Mouse (Mus musculus): ENCODE results near the gene Mier1. TPM values are rescaled to one million over a fixed set of nuclear protein-coding genes. Genes with fewer than 3 reads are reported as not detected.

Mier1 gene
- polyA plus RNA-seq, 1 experiment from 2014 or later, result 28.8 TPM

GRCm38 (mm10) chr4:103113402-103113801, 788 bp upstream of the Mier1 start:
- WGBS, result 11% methylated on average over 11 of the region's 11 CpGs
- H3K9me3 ChIP-seq (ENCODE audit: control insufficient read depth, low read length), result no peaks in the 10 kb centered on the region
- H3K9ac ChIP-seq (ENCODE audit: low read depth, low read length), result peak overlapping the region; percentile 92

GRCm38 (mm10) chr4:103118888-103119228, 4.7 kb downstream of the Mier1 start:
- Histone ChIP-seq H3K36me3 (ENCODE audit: control insufficient read depth, insufficient read depth, low read length) (peaks cover 5% of the 10 kb centered on the region; the same call in 1 of the 2 replicates), H3K4me2 (ENCODE audit: low read length) (peak overlapping the region; percentile 74), H3K27me3 (replicated peaks; ENCODE audit: control insufficient read depth, insufficient read depth, low read length) (no peaks in the 10 kb centered on the region), H3K4me1 (ENCODE audit: control insufficient read depth, insufficient read depth, low read depth, low read length) (peaks cover 18% of the 10 kb centered on the region), H3K9ac (ENCODE audit: low read depth, low read length) (peak overlapping the region; percentile 87), H3K9me3 (ENCODE audit: control insufficient read depth, low read length) (no peaks in the 10 kb centered on the region), H3K4me3 (ENCODE audit: low read length) (peak overlapping the region; percentile 89), H3K27ac (ENCODE audit: low read depth, low read length) (peak overlapping the region; percentile 87)
- WGBS, result under 1% methylated on average over 15 of the region's 15 CpGs
- no peak for ATAC-seq

More at GRCm38 (mm10) chr4:103113402-103113801, 788 bp upstream of the Mier1 start:
- Histone ChIP-seq H3K36me3 (ENCODE audit: control insufficient read depth, insufficient read depth, low read length) (peaks cover 5% of the 10 kb centered on the region; the same call in 1 of the 2 replicates), H3K4me2 (ENCODE audit: low read length) (peak overlapping the region; percentile 86), H3K4me3 (ENCODE audit: low read length) (peak overlapping the region; percentile 79), H3K27me3 (replicated peaks; ENCODE audit: control insufficient read depth, insufficient read depth, low read length) (no peaks in the 10 kb centered on the region), H3K4me1 (ENCODE audit: control insufficient read depth, insufficient read depth, low read depth, low read length) (peaks cover 21% of the 10 kb centered on the region), H3K27ac (ENCODE audit: low read depth, low read length) (peak overlapping the region; percentile 99)
- ATAC-seq, result no peak

- Histone ChIP-seq H3K4me1 (ENCODE audit: control insufficient read depth, insufficient read depth, low read depth, low read length) (peaks cover 18% of the 10 kb centered on the region), H3K27ac (ENCODE audit: low read depth, low read length) (peak overlapping the region; percentile 87), H3K4me3 (ENCODE audit: low read length) (peak overlapping the region; percentile 89), H3K9me3 (ENCODE audit: control insufficient read depth, low read length) (no peaks in the 10 kb centered on the region), H3K9ac (ENCODE audit: low read depth, low read length) (peak overlapping the region; percentile 87), H3K36me3 (ENCODE audit: control insufficient read depth, insufficient read depth, low read length) (peaks cover 5% of the 10 kb centered on the region; the same call in 1 of the 2 replicates), H3K27me3 (replicated peaks; ENCODE audit: control insufficient read depth, insufficient read depth, low read length) (no peaks in the 10 kb centered on the region), H3K4me2 (ENCODE audit: low read length) (peak overlapping the region; percentile 74)
- under 1% methylated on average over 71 of the region's 111 CpGs for WGBS
- ATAC-seq, result peak; percentile 55
Observed at GRCm38 (mm10) chr4:103119229-103120027, 5.2 kb downstream of the Mier1 start.

DNA sequence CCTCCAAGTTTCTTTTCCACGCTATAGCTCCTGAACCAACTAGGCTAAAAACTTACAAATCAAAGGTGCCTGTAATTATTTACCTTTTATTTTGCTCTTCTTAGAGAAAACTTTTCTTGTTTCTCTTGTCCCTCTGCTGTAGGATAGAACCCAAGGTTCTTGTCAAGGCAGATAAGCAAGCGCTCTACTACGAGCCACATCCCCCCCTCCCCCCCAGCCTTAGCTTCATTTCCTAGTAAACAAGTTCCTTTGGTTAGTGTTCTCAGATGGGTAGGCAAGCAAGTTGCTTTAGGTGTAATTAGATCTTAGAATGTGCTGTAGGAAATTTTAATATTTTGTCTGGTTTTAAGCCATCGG, 5.8 kb downstream of the Mier1 start:
- H3K9ac ChIP-seq (ENCODE audit: low read depth, low read length), result peak overlapping the region; percentile 87
- H3K27me3 ChIP-seq (replicated peaks; ENCODE audit: control insufficient read depth, insufficient read depth, low read length), result no peaks in the 10 kb centered on the region
- no peaks in the 10 kb centered on the region for H3K9me3 ChIP-seq (ENCODE audit: control insufficient read depth, low read length)
- WGBS, result 18% methylated on average over 4 of the region's 4 CpGs
- peaks cover 17% of the 10 kb centered on the region for H3K4me1 ChIP-seq (ENCODE audit: control insufficient read depth, insufficient read depth, low read depth, low read length)
- H3K27ac ChIP-seq (ENCODE audit: low read depth, low read length), result peak overlapping the region; percentile 87
- no peak for ATAC-seq
- H3K36me3 ChIP-seq (ENCODE audit: control insufficient read depth, insufficient read depth, low read length), result peaks cover 5% of the 10 kb centered on the region; the same call in 1 of the 2 replicates
- H3K4me3 ChIP-seq (ENCODE audit: low read length), result peak overlapping the region; percentile 89
- peak overlapping the region; percentile 74 for H3K4me2 ChIP-seq (ENCODE audit: low read length)

DNA sequence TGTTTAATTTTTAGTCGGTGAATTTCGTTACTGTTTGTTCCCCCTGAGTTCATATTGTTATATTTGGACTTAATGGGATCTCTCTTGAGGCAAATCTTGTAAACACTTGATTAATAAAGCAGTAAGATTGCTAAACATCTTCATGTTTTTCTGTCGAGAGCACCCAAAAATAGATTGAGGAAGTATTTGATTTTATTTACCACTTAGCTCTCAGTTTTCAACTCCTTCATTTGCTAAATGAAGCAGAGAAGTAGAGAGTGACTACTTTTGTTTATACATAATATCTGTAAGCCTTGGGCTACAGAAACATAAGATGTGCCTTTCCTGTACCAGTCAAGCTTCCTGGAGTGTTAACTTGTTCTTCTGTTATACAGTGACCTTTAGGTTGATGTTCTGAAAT, 6.2 kb downstream of the Mier1 start:
- no peak overlapping the region for H3K27ac ChIP-seq (ENCODE audit: low read depth, low read length)
- no peak overlapping the region for H3K9ac ChIP-seq (ENCODE audit: low read depth, low read length)
- no peaks in the 10 kb centered on the region for H3K9me3 ChIP-seq (ENCODE audit: control insufficient read depth, low read length)
- 45% methylated on average over 3 of the region's 3 CpGs for WGBS
- peak overlapping the region; percentile 89 for H3K4me3 ChIP-seq (ENCODE audit: low read length)
- peaks cover 5% of the 10 kb centered on the region; the same call in 1 of the 2 replicates for H3K36me3 ChIP-seq (ENCODE audit: control insufficient read depth, insufficient read depth, low read length)
- ATAC-seq, result no peak
- no peaks in the 10 kb centered on the region for H3K27me3 ChIP-seq (replicated peaks; ENCODE audit: control insufficient read depth, insufficient read depth, low read length)
- H3K4me2 ChIP-seq (ENCODE audit: low read length), result peak overlapping the region; percentile 74
- H3K4me1 ChIP-seq (ENCODE audit: control insufficient read depth, insufficient read depth, low read depth, low read length), result peaks cover 14% of the 10 kb centered on the region

DNA sequence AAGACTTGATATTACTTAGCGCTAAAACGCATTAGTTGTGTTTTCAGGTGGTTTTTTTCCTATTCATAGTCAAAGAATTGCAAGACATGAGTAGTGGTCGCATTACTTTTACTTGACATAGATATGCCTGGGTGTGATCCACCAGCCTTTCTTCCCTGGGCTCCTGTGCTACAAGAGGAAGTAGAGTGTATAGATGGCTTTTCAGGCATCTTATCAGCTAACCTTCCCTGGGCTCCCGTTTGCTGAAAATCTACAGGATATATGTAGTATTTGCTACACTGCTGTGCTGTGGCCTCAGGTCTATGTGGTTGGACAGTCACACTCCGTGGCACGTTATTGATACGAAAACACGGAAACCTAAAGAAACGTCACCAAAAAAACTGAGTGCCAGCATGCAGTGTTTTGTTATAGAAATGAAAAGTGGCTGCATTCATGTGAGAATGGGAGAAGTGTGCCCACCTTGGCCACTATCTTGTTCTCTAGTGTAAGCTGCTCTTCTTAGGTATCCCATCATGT, 6.7 kb downstream of the Mier1 start:
- no peak overlapping the region for H3K9ac ChIP-seq (ENCODE audit: low read depth, low read length)
- H3K9me3 ChIP-seq (ENCODE audit: control insufficient read depth, low read length), result no peaks in the 10 kb centered on the region
- H3K27ac ChIP-seq (ENCODE audit: low read depth, low read length), result no peak overlapping the region
- no peak for ATAC-seq
- WGBS, result 83% methylated on average over 9 of the region's 9 CpGs
- peaks cover 5% of the 10 kb centered on the region; the same call in 1 of the 2 replicates for H3K36me3 ChIP-seq (ENCODE audit: control insufficient read depth, insufficient read depth, low read length)
- no peak overlapping the region for H3K4me3 ChIP-seq (ENCODE audit: low read length)
- peaks cover 10% of the 10 kb centered on the region for H3K4me1 ChIP-seq (ENCODE audit: control insufficient read depth, insufficient read depth, low read depth, low read length)
- peak overlapping the region; percentile 74; the same call in 1 of the 2 replicates for H3K4me2 ChIP-seq (ENCODE audit: low read length)
- no peaks in the 10 kb centered on the region for H3K27me3 ChIP-seq (replicated peaks; ENCODE audit: control insufficient read depth, insufficient read depth, low read length)

GRCm38 (mm10) chr4:103123086-103123485, 8.9 kb downstream of the Mier1 start:
- ATAC-seq, result no peak
- H3K36me3 ChIP-seq (ENCODE audit: control insufficient read depth, insufficient read depth, low read length), result no peaks in the 10 kb centered on the region
- no peak overlapping the region for H3K27ac ChIP-seq (ENCODE audit: low read depth, low read length)
- no peaks in the 10 kb centered on the region for H3K9me3 ChIP-seq (ENCODE audit: control insufficient read depth, low read length)
- H3K27me3 ChIP-seq (replicated peaks; ENCODE audit: control insufficient read depth, insufficient read depth, low read length), result no peaks in the 10 kb centered on the region
- no peak overlapping the region for H3K9ac ChIP-seq (ENCODE audit: low read depth, low read length)
- H3K4me3 ChIP-seq (ENCODE audit: low read length), result no peak overlapping the region
- 68% methylated on average over 2 of the region's 2 CpGs for WGBS
- H3K4me2 ChIP-seq (ENCODE audit: low read length), result no peak overlapping the region
- H3K4me1 ChIP-seq (ENCODE audit: control insufficient read depth, insufficient read depth, low read depth, low read length), result peaks cover 7% of the 10 kb centered on the region; the same call in 1 of the 2 replicates

DNA sequence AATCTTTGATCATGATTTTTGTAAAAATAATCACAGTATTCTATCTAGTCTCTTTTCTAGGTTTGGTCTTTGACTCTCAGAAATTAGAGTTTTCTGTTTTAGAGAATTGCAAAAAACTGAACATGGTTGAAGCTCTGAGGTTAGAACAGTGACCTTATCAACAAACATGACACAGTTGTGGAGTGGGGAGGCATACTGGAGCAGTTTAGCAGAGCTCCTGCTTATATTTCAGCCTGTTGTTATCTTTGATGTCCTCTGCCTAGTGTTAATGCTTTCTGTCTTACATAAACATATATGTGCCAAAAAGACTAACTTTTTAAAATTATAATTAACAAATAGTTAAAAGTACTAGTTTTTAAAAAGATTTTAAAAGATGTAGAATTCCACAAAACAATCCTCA, 9.4 kb downstream of the Mier1 start:
- H3K9me3 ChIP-seq (ENCODE audit: control insufficient read depth, low read length), result no peaks in the 10 kb centered on the region
- peaks cover 6% of the 10 kb centered on the region; the same call in 1 of the 2 replicates for H3K4me1 ChIP-seq (ENCODE audit: control insufficient read depth, insufficient read depth, low read depth, low read length)
- no peak overlapping the region for H3K9ac ChIP-seq (ENCODE audit: low read depth, low read length)
- H3K4me3 ChIP-seq (ENCODE audit: low read length), result no peak overlapping the region
- no peaks in the 10 kb centered on the region for H3K27me3 ChIP-seq (replicated peaks; ENCODE audit: control insufficient read depth, insufficient read depth, low read length)
- no peaks in the 10 kb centered on the region for H3K36me3 ChIP-seq (ENCODE audit: control insufficient read depth, insufficient read depth, low read length)
- ATAC-seq, result no peak
- H3K27ac ChIP-seq (ENCODE audit: low read depth, low read length), result no peak overlapping the region
- H3K4me2 ChIP-seq (ENCODE audit: low read length), result no peak overlapping the region

GRCm38 (mm10) chr4:103126533-103126932, 12.3 kb downstream of the Mier1 start:
- Histone ChIP-seq H3K36me3 (ENCODE audit: control insufficient read depth, insufficient read depth, low read length) (no peaks in the 10 kb centered on the region), H3K4me2 (ENCODE audit: low read length) (no peak overlapping the region), H3K4me3 (ENCODE audit: low read length) (no peak overlapping the region), H3K4me1 (ENCODE audit: control insufficient read depth, insufficient read depth, low read depth, low read length) (no peaks in the 10 kb centered on the region), H3K9ac (ENCODE audit: low read depth, low read length) (no peak overlapping the region), H3K9me3 (ENCODE audit: control insufficient read depth, low read length) (no peaks in the 10 kb centered on the region), H3K27ac (ENCODE audit: low read depth, low read length) (no peak overlapping the region), H3K27me3 (replicated peaks; ENCODE audit: control insufficient read depth, insufficient read depth, low read length) (no peaks in the 10 kb centered on the region)
- WGBS, result 94% methylated on average over 4 of the region's 4 CpGs
- ATAC-seq, result no peak
